Mouse (Mus musculus) kidney, postnatal 10 days (tissue): ENCODE data around the gene E130218I03Rik.

Experiments
- DNase-seq: peaks from one replicate; pipeline ENCODE4 v3.0.0; 2021; ENCODE audit warnings: mixed read lengths

Gene E130218I03Rik

GRCm38 (mm10) chr4:134243516-134244250 lies at the start of gene E130218I03Rik:
Gene E130218I03Rik (plus strand): TSS chr4:134243662.
- DNase-seq = no peak

DNA sequence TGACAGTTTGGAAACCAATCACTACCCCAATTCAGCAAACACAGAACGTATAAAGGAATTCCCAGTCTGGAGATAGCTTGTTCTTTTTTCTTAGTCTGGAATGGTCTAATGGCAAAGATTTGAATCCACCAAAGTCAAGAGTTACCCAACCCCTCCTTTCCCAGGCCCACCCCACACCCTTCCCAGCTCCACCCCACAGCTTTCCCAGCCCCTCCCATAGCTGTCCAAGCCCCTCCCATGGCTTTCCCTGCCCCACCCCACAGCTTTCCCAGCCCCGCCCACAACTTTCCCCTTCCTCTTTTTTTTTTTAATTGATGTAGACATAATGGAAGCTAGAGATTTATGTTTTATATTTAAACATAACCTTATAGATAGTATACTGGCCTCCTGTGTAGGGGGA lies 44.1 kb upstream of the E130218I03Rik start:
- DNase-seq = no peak

- DNase-seq = no peak
Measured at GRCm38 (mm10) chr4:134202904-134203303, 40.6 kb upstream of the E130218I03Rik start, which contains the start of gene Gm7534. Gene Gm7534 (minus strand): TSS chr4:134203004.

GRCm38 (mm10) chr4:134203340-134203896 lies 40.0 kb upstream of the E130218I03Rik start:
- no peak for DNase-seq

GRCm38 (mm10) chr4:134206488-134207053 lies 36.9 kb upstream of the E130218I03Rik start:
- no peak for DNase-seq

DNA sequence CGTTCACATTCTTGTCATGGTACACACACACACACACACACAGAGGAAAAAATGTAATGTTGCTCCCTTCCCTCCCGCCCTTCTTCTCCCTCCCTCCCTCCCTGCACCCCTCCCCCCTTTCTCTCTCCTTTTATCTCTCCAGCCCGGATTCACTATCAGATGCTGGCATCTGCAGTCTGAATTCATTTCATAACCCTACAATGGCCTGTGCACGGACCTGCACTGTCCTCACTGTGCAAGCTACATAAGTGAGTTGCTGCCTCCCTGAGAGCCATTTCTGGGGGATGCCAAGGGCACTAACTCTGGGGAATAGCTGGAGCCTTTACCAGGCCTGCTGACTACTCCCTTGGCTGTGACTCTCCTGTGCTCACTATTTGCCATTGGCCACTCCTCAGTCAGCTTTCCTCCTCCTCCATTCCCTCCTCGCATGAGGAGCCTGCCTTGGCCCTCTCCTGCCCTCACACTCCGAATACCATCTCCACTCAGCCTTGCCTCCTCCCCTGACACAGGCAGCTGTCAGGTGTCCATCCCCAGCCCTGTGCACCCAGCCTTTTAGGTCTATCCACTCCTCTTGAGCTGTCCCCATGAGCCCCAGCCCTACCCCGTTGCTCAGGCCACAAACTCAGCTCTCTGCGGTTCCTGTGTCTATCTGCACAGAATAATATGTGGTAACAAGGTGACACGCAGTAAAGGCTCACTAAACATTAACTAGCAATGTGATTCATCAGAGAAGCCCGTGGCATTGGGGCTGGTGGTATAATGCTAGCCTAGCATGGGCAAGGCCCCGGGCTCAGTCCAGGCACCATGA lies 20.5 kb upstream of the E130218I03Rik start:
- peak; percentile 45 for DNase-seq

GRCm38 (mm10) chr4:134227194-134227593 lies 16.3 kb upstream of the E130218I03Rik start, which contains the start of gene Catsper4:
Gene Catsper4 (minus strand): TSS chr4:134227383.
- no peak for DNase-seq

DNA sequence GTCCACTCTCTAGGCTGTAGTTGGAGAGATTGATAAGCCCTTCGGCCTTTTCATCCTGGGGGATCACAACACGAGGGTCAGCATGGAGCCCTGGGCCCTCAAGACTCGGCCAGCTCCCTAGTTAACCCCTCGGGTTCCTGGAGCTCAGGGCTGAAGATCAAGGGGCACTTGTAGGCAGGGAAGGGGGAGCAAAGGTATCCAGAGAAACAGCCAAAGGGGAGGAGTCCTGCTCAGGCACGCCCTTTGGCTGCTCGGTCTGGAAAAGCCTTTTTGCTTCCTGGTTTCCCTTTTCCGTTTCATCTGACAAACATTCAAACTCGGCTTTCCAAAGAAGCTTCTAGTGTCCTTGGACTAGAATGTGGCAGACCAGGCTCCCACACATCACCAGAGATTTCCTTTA lies 13.0 kb upstream of the E130218I03Rik start:
- no peak for DNase-seq

DNA sequence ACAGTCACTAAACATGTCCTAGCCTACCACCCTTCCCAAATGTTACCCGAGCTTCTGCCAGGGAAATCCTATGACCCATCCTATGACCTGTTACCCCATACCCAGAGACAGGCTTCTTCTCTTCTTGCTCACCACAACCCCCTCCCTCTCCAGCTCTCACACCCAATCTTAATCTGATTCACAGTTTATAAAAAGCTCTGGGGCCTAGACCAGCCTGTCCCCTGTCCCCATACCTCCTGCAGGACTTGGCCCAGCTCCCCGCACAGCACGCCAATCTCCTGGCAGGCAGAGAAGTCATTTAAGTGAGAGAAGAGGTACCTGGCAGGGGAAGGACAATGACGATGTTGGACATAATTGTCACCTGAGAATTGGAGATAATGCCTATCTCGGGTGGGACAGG lies 8.6 kb upstream of the E130218I03Rik start:
- DNase-seq = no peak

- no peak for DNase-seq
Measured at GRCm38 (mm10) chr4:134237582-134238278, 5.7 kb upstream of the E130218I03Rik start.

DNA sequence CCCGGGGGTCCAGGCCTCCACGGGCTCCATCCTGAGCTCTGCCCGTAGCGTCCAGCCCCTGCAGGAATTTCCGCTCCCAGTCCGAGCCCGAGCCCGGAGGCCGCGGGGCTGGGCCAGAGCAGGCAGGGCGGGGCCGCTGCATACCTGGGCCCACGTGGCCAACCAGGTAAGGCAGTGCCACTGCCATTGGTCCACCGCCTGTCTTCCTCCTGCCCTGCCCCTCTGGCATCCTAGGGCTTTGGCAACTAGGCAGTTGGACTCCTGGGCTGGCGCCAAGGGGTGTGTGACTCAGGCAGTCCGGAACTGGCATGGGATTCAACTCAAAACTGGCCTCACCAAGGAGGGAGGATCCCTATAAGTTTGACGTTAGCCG lies 5.2 kb upstream of the E130218I03Rik start, which contains the start of gene Cnksr1:
Gene Cnksr1 (minus strand): TSS at position 121 of the 373 bp plus-strand sequence.
- peak; percentile 90 for DNase-seq

DNA sequence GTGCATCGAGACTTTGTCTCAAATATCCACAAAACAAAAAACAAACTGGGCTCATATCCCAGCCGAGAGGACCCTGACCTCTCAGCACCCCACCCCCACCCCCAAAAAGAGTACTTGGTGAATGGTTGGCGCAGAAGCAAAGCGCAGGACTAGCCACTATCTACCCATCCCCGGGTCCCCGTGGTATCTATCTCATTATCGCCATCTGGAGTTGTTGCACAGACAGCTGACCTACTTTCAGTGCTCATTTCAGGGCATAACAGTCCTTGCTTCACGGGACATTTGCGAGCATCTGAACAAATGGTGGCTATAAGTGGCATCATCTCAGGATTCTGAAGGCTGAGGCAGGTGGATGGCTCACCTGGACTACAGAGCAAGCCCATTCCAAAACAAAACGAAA lies 4.8 kb upstream of the E130218I03Rik start:
- DNase-seq = no peak

DNA sequence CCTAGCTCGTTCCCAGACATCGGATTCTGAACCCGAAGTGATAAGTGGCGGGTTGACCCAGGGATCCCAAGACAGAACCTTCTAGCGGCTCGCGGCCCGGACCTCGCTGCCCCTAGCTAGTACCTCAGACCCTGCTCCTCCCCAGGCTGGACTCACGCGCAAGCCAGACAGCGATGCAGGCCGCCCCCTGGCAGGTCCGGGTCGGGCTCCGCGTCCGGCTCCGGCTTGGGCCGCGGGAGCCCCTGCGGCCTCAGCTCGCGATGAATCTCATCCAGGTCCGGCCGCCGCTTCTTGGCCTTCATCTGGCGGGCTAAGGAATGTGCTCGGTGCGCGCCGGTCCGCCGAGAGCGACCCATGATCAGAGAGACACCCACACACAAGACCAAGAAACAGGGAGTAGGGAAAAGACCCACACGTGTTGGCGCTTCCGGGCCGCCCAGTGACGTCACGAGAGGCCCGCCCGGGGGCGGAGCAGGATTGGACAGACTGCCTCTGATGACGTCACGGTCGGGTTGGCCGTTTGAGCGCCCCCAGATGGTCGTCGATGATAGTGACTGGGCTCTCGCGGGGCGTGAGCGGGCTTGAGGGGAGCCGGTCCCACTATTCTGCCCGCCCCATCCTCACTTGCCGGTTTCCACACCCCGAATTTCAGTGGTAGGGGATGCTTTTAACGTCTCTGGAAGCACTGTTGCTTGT lies 1.8 kb downstream of the E130218I03Rik start, which contains the start of gene Zfp593:
Gene Zfp593 (minus strand): TSS at position 445 of the 696 bp plus-strand sequence.
- peak; percentile 98 for DNase-seq

DNA sequence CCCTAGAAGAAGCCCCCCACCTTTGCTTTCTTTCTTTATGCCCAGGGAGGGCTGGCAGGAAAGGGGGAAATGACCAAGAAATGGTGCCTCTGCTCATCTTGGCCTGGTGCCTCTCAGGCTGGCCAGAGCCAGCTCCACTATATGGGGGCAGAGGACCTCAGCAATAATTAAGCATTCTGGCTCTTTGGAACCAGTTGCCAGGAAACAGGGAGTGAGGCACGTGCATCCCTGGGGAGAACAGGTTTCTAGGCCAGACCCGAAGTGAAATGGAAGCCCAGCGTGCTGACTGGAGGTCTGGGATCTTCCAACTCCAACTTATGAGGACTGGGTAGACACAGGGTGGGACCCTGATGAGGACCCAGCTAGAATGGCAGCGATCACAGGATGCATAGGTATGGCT lies 2.8 kb downstream of the E130218I03Rik start:
- DNase-seq = no peak

- no peak for DNase-seq
Measured at GRCm38 (mm10) chr4:134246719-134247258, 3.3 kb downstream of the E130218I03Rik start, which contains the start of gene Gm30191. Gene Gm30191 (plus strand): TSS chr4:134246935.

DNA sequence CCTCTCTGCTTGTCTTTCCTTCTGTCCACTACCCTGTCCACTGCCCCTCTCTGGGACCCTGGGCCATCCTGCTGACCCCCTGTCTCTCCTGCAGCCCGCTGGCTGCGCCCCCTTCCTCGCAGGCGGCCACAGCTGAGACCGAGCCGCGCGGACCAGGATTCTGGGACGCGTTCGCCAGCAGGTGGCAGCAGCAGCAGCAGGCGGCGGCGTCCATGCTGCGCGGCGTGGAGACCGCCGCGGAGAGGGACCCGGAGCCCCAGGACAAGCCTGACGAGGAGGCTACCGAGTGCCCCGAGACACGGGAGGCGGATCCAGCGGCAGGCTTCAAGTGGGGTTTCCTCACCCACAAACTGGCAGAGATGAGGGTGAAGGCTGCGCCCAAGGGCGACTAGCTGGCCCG lies 6.2 kb downstream of the E130218I03Rik start:
- DNase-seq = peak; percentile 90

DNA sequence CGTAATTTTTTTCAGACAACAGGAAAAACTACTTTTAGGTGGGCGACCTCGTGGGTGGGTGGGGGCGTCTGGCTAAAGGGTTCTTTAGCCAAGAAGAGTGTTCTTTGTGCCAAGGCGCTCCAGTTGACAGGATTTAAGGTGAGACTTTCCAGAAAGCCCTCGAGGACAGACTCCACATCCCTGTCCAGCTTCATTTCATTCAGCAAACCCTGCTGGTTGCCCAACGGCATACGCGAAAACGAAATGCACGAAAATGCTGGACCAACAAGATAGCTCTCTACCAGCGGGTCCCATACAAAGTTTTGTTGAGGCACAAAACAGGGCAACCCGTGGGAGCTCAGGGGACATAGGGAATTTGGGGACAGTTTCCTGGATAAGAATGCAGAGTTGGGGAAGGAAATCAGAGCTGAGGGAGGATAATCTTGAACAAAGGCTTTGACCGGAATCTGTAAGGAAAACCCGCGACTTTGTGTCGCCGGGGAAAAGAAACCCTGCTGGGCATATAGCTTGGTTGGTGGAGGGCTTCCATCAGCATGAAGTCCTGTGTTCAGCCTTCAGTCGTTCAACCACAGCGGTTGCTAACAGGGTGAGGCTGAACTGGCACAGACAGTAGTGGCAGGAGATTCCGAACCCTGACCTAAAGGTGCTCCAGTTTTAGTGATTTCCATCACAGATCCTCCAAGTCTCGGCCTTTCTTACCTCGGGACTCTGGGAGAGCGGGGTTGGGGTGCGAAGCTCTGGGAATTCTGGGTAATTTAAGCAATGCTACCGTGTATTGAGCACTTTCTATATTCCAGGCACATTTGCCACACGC lies 6.9 kb downstream of the E130218I03Rik start:
- no peak for DNase-seq

- DNase-seq = no peak
Measured at GRCm38 (mm10) chr4:134250930-134251240, 7.4 kb downstream of the E130218I03Rik start.

DNA sequence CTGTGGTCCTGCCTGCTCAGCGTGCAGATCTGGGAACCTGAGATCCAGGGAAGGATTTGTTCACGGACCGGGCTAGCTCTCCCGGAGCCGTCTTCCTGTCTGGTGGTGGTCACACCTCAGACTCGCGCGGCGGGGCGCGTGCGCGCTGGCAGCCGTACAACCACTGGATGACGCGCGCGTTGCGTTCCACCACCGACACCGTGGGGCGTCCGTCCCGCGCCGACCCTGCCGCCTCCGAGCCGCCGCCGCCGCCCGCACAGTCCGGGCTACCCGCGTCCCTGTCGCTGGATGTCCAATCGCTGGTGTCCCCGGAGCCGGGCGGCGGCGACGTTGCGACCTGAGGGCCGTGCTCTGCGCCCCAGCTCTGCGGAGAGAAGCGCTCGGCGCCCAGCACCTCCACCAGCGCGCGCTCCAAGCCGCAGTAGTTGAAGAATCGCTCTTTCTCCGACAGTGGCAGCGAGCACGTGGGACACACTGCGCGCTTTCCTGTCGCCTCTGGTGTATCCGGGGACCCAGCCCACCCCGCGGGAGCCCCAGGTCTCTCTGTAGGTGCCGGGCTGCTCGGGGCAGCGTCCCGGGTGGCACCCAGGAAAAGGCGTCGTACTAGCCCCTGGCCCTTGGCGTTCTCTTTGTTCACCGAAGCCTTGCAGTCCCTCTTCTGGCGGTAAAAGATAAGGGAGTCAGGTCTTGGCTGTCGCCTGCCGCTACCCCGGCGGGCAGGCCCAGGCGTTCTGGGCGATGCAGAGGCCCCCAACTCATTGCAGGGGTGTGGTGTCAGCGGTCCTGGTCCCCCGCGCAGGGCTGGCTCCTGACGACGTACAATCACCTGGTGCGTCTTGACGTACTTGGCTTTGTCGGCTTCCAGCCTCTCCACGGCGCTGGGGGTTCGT lies 8.0 kb downstream of the E130218I03Rik start:
- peak; percentile 64 for DNase-seq
